Comparison of ENCODE assay signal across 21 mouse cellular contexts in genomic region chr2:128379554-128379953, GRCm38 (mm10).
A peak's percentile ranks its signal among the peaks of the same experiment; 100 is the strongest.
DNase-seq lines count a peak whose midpoint lies in the region; ATAC-seq and TF ChIP-seq lines count a peak whose summit lies in the region.
"Had no signal": no experiment of that assay in that cellular context is flagged by ENCODE, and none has a peak within 500 bp of the region (broad histone marks: within the 10 kb centered on the region; RNA-seq: fewer than 3 reads in every experiment).

No protein-coding gene starts in this region.

- no peak overlapping the region for H3K4me2 ChIP-seq in hindbrain, postnatal 0 days (ENCODE audit: low read depth, low read length)
- peak overlapping the region; percentile 2; the same call in 1 of the 2 replicates for H3K4me2 ChIP-seq in stomach, embryonic 15.5 days
- H3K4me2 ChIP-seq in stomach, postnatal 0 days (replicated peaks; ENCODE audit: low read depth): no peak overlapping the region
- H3K4me2 ChIP-seq: embryonic facial prominence, embryonic 15.5 days; forebrain, embryonic 12.5 days; midbrain, embryonic 15.5 days had no signal

- ATAC-seq in hindbrain, postnatal 0 days: no peak
- ATAC-seq in stomach, embryonic 15.5 days (ENCODE audit: insufficient read depth, low FRiP score, low read depth): no peak
- no peak for ATAC-seq in stomach, postnatal 0 days (ENCODE audit: low FRiP score, low TSS enrichment)
- ATAC-seq: intestine, postnatal 0 days; midbrain, embryonic 15.5 days had no signal

- H3K4me3 ChIP-seq in hindbrain, embryonic 10.5 days: no peak overlapping the region
- H3K4me3 ChIP-seq in hindbrain, postnatal 0 days (ENCODE audit: low read length): no peak overlapping the region
- H3K4me3 ChIP-seq in stomach, embryonic 15.5 days (replicated peaks): no peak overlapping the region
- H3K4me3 ChIP-seq in stomach, postnatal 0 days (ENCODE audit: low read depth, low read length): no peak overlapping the region
- H3K4me3 ChIP-seq: embryonic facial prominence, embryonic 15.5 days; forebrain, embryonic 12.5 days; midbrain, embryonic 15.5 days had no signal

- TF ChIP-seq CTCF in hindbrain, postnatal 0 days (IDR thresholded peaks at IDR 0.05; ENCODE audit: low read depth): no peak
- no peak for TF ChIP-seq CTCF in stomach, postnatal 0 days (IDR thresholded peaks at IDR 0.05; ENCODE audit: low read depth)

- H3K36me3 ChIP-seq in hindbrain, embryonic 10.5 days: no peaks in the 10 kb centered on the region
- H3K36me3 ChIP-seq in hindbrain, postnatal 0 days (ENCODE audit: insufficient read depth, low read length): no peaks in the 10 kb centered on the region
- H3K36me3 ChIP-seq in stomach, embryonic 15.5 days: no peaks in the 10 kb centered on the region
- no peaks in the 10 kb centered on the region for H3K36me3 ChIP-seq in stomach, postnatal 0 days (ENCODE audit: control insufficient read depth, insufficient read depth, low read length)
- H3K36me3 ChIP-seq: embryonic facial prominence, embryonic 15.5 days; forebrain, embryonic 12.5 days; midbrain, embryonic 15.5 days had no signal

- no peaks in the 10 kb centered on the region for H3K9me3 ChIP-seq in hindbrain, embryonic 10.5 days
- H3K9me3 ChIP-seq in hindbrain, postnatal 0 days (ENCODE audit: low read length): no peaks in the 10 kb centered on the region
- H3K9me3 ChIP-seq in stomach, embryonic 15.5 days: no peaks in the 10 kb centered on the region
- no peaks in the 10 kb centered on the region for H3K9me3 ChIP-seq in stomach, postnatal 0 days (ENCODE audit: control insufficient read depth, low read length)
- H3K9me3 ChIP-seq: embryonic facial prominence, embryonic 15.5 days; forebrain, embryonic 12.5 days; midbrain, embryonic 15.5 days had no signal

- no peak overlapping the region for H3K9ac ChIP-seq in hindbrain, postnatal 0 days (replicated peaks; ENCODE audit: low read length)
- no peak overlapping the region for H3K9ac ChIP-seq in stomach, embryonic 15.5 days
- no peak overlapping the region for H3K9ac ChIP-seq in stomach, postnatal 0 days (ENCODE audit: low read length)
- H3K9ac ChIP-seq: embryonic facial prominence, embryonic 15.5 days; forebrain, embryonic 12.5 days; midbrain, embryonic 15.5 days had no signal

- no peak for DNase-seq in hindbrain, embryonic 10.5 days (ENCODE audit: low spot score)
- no peak for DNase-seq in hindbrain, postnatal 0 days (ENCODE audit: low spot score)
- no peak for DNase-seq in stomach, postnatal 0 days (ENCODE audit: low spot score)
- DNase-seq in NIH3T3 (ENCODE audit: low read depth): peak; percentile 29
- DNase-seq in telencephalon, adult 2 months (ENCODE audit: low read depth, low spot score): peak; percentile 6
- no peak for DNase-seq in thymus, postnatal 0 days (ENCODE audit: low spot score)
- DNase-seq in thymus, postnatal 36 days: no peak
- DNase-seq: cerebellum, adult 9-11 months; gastrocnemius, postnatal 36 days; heart, postnatal 10 days; left cerebral cortex, postnatal 4 days; lung, adult 18-20 months; right cerebral cortex, adult 18-20 months; spleen, adult 18-20 months; thymus, postnatal 25 days had no signal

- no peak for TF ChIP-seq EP300 in stomach, postnatal 0 days (optimal IDR thresholded peaks at IDR 0.05)

- WGBS in hindbrain, embryonic 10.5 days: 49% methylated on average over 8 of the region's 8 CpGs
- 47% methylated on average over 8 of the region's 8 CpGs for WGBS in hindbrain, postnatal 0 days
- 39% methylated on average over 8 of the region's 8 CpGs for WGBS in stomach, embryonic 15.5 days
- 41% methylated on average over 8 of the region's 8 CpGs for WGBS in stomach, postnatal 0 days

- peak overlapping the region; percentile 40; the same call in 1 of the 2 replicates for H3K27ac ChIP-seq in hindbrain, embryonic 10.5 days
- no peak overlapping the region for H3K27ac ChIP-seq in hindbrain, postnatal 0 days
- H3K27ac ChIP-seq in stomach, embryonic 15.5 days: no peak overlapping the region
- no peak overlapping the region for H3K27ac ChIP-seq in stomach, postnatal 0 days (replicated peaks)
- H3K27ac ChIP-seq: embryonic facial prominence, embryonic 15.5 days; forebrain, embryonic 12.5 days; kidney, postnatal 0 days; midbrain, embryonic 15.5 days had no signal

- H3K4me1 ChIP-seq in hindbrain, embryonic 10.5 days (replicated peaks): peaks cover 35% of the 10 kb centered on the region
- no peaks in the 10 kb centered on the region for H3K4me1 ChIP-seq in hindbrain, postnatal 0 days (ENCODE audit: insufficient read depth, low read length)
- H3K4me1 ChIP-seq in stomach, embryonic 15.5 days: peaks cover 5% of the 10 kb centered on the region; the same call in 1 of the 2 replicates
- no peaks in the 10 kb centered on the region for H3K4me1 ChIP-seq in stomach, postnatal 0 days (replicated peaks; ENCODE audit: control insufficient read depth, insufficient read depth)

- 0 out of 2 replicates have a peak, but pooled peaks cover 3% of the 10 kb centered on the region for H3K27me3 ChIP-seq in hindbrain, embryonic 10.5 days (ENCODE audit: insufficient read depth, poor library complexity, severe bottlenecking)
- H3K27me3 ChIP-seq in hindbrain, postnatal 0 days (ENCODE audit: insufficient read depth, low read length): no peaks in the 10 kb centered on the region
- H3K27me3 ChIP-seq in stomach, embryonic 15.5 days (replicated peaks): no peaks in the 10 kb centered on the region
- H3K27me3 ChIP-seq in stomach, postnatal 0 days (ENCODE audit: control insufficient read depth, insufficient read depth, low read length): no peaks in the 10 kb centered on the region
- H3K27me3 ChIP-seq: embryonic facial prominence, embryonic 15.5 days; midbrain, embryonic 15.5 days had no signal

Comparison
In these comparisons a context has a peak if more than half of its experiments do, and no peak if none do; other contexts are left out.
1. DNase-seq: peak in NIH3T3 (single experiment) and telencephalon, adult 2 months (single experiment); none in hindbrain, embryonic 10.5 days (single experiment), hindbrain, postnatal 0 days (single experiment), stomach, postnatal 0 days (single experiment), thymus, postnatal 0 days (single experiment) and thymus, postnatal 36 days (0 of 2).